Mouse (Mus musculus) kidney, postnatal 14 days (tissue): ENCODE data around the gene Sde2.

Experiments used
- DNase-seq: peaks from one replicate; pipeline ENCODE4 v3.0.0; 2022; ENCODE audit warnings: mixed read lengths

The Sde2 gene

GRCm38 (mm10) chr1:180850316-180851270, at the start of gene Sde2:
TSS of gene Sde2 (plus strand) at chr1:180851127.
- DNase-seq, result peak; percentile 100

- DNase-seq, result no peak
Measured at GRCm38 (mm10) chr1:180801466-180801994, 49.4 kb upstream of the Sde2 start.

GRCm38 (mm10) chr1:180803881-180804280, 47.0 kb upstream of the Sde2 start:
- no peak for DNase-seq

GRCm38 (mm10) chr1:180808831-180809230, 42.1 kb upstream of the Sde2 start:
- no peak for DNase-seq

- DNase-seq, result no peak
Measured at GRCm38 (mm10) chr1:180810976-180811375, 40.0 kb upstream of the Sde2 start.

GRCm38 (mm10) chr1:180811596-180812462, 39.1 kb upstream of the Sde2 start:
- no peak for DNase-seq

GRCm38 (mm10) chr1:180812463-180813408, 38.2 kb upstream of the Sde2 start:
- DNase-seq, result peak; percentile 72

GRCm38 (mm10) chr1:180813409-180813884, 37.5 kb upstream of the Sde2 start:
- peak; percentile 96 for DNase-seq

GRCm38 (mm10) chr1:180813885-180814740, 36.8 kb upstream of the Sde2 start, which contains the start of gene H3f3a:
TSS of gene H3f3a (minus strand) at chr1:180813943.
- peak; percentile 93 for DNase-seq

- DNase-seq, result no peak
Measured at GRCm38 (mm10) chr1:180815371-180816024, 35.4 kb upstream of the Sde2 start.

- DNase-seq, result no peak
Measured at GRCm38 (mm10) chr1:180818000-180818399, 32.9 kb upstream of the Sde2 start.

- DNase-seq, result no peak
Measured at GRCm38 (mm10) chr1:180821101-180821500, 29.8 kb upstream of the Sde2 start.

GRCm38 (mm10) chr1:180822276-180822675, 28.7 kb upstream of the Sde2 start:
- DNase-seq, result no peak

GRCm38 (mm10) chr1:180823716-180824115, 27.2 kb upstream of the Sde2 start:
- no peak for DNase-seq

- DNase-seq, result no peak
Measured at GRCm38 (mm10) chr1:180824721-180825120, 26.2 kb upstream of the Sde2 start.

GRCm38 (mm10) chr1:180826634-180827033, 24.3 kb upstream of the Sde2 start:
- no peak for DNase-seq

GRCm38 (mm10) chr1:180829775-180830174, 21.2 kb upstream of the Sde2 start:
- no peak for DNase-seq

GRCm38 (mm10) chr1:180830175-180830574, 20.8 kb upstream of the Sde2 start:
- no peak for DNase-seq

GRCm38 (mm10) chr1:180830588-180831346, 20.2 kb upstream of the Sde2 start:
- no peak for DNase-seq
